Mouse (Mus musculus): Measurements from ENCODE around the gene Dpep3. TPM values are rescaled to one million over a fixed set of nuclear protein-coding genes. Genes with fewer than 3 reads are reported as not detected.

Dpep3 gene
- polyA plus RNA-seq, 1 experiment: not detected

- Histone ChIP-seq H3K27ac (ENCODE audit: insufficient read depth, low read length) (no peak overlapping the region), H3K4me3 (ENCODE audit: insufficient read depth, low read length) (peak overlapping the region; percentile 57; the same call in 1 of the 2 replicates), H3K4me1 (ENCODE audit: control insufficient read depth, insufficient read depth, low read length) (no peaks in the 10 kb centered on the region; the same call in 1 of the 2 replicates)
- TF ChIP-seq POLR2A (IDR thresholded peaks at IDR 0.05; ENCODE audit: extremely low read depth, insufficient read depth, low read length): no peak
- no peak for TF ChIP-seq CTCF (IDR thresholded peaks at IDR 0.05; ENCODE audit: extremely low read depth, insufficient read depth, low read length)
These were observed 14.5 kb downstream of the Dpep3 start for GRCm38 (mm10) chr8:105964506-105965265.

- Histone ChIP-seq H3K4me3 (ENCODE audit: insufficient read depth, low read length) (no peak overlapping the region), H3K4me1 (ENCODE audit: control insufficient read depth, insufficient read depth, low read length) (no peaks in the 10 kb centered on the region; the same call in 1 of the 2 replicates), H3K27ac (ENCODE audit: insufficient read depth, low read length) (no peak overlapping the region)
- no peak for TF ChIP-seq POLR2A (IDR thresholded peaks at IDR 0.05; ENCODE audit: extremely low read depth, insufficient read depth, low read length)
These were observed 17.7 kb downstream of the Dpep3 start for GRCm38 (mm10) chr8:105961536-105961935.

GRCm38 (mm10) chr8:105961101-105961500 lies 18.1 kb downstream of the Dpep3 start:
- Histone ChIP-seq H3K27ac (ENCODE audit: insufficient read depth, low read length) (no peak overlapping the region), H3K4me1 (ENCODE audit: control insufficient read depth, insufficient read depth, low read length) (no peaks in the 10 kb centered on the region; the same call in 1 of the 2 replicates), H3K4me3 (ENCODE audit: insufficient read depth, low read length) (no peak overlapping the region)
- TF ChIP-seq POLR2A (IDR thresholded peaks at IDR 0.05; ENCODE audit: extremely low read depth, insufficient read depth, low read length) (no peak), CTCF (IDR thresholded peaks at IDR 0.05; ENCODE audit: extremely low read depth, insufficient read depth, low read length) (no peak)

- Histone ChIP-seq H3K4me1 (ENCODE audit: control insufficient read depth, insufficient read depth, low read length) (no peaks in the 10 kb centered on the region), H3K4me3 (ENCODE audit: insufficient read depth, low read length) (no peak overlapping the region), H3K27ac (ENCODE audit: insufficient read depth, low read length) (no peak overlapping the region)
- TF ChIP-seq CTCF (IDR thresholded peaks at IDR 0.05; ENCODE audit: extremely low read depth, insufficient read depth, low read length): no peak
- TF ChIP-seq POLR2A (IDR thresholded peaks at IDR 0.05; ENCODE audit: extremely low read depth, insufficient read depth, low read length): no peak
These were observed 19.9 kb downstream of the Dpep3 start for GRCm38 (mm10) chr8:105959350-105959749.

- Histone ChIP-seq H3K4me1 (ENCODE audit: control insufficient read depth, insufficient read depth, low read length) (no peaks in the 10 kb centered on the region), H3K4me3 (ENCODE audit: insufficient read depth, low read length) (no peak overlapping the region), H3K27ac (ENCODE audit: insufficient read depth, low read length) (no peak overlapping the region)
- TF ChIP-seq POLR2A (IDR thresholded peaks at IDR 0.05; ENCODE audit: extremely low read depth, insufficient read depth, low read length): no peak
- TF ChIP-seq CTCF (IDR thresholded peaks at IDR 0.05; ENCODE audit: extremely low read depth, insufficient read depth, low read length): no peak
These were observed 21.4 kb downstream of the Dpep3 start for GRCm38 (mm10) chr8:105957813-105958212.

GRCm38 (mm10) chr8:105956556-105956955 lies 22.7 kb downstream of the Dpep3 start:
- no peak overlapping the region for H3K27ac ChIP-seq (ENCODE audit: insufficient read depth, low read length)
- H3K4me1 ChIP-seq (ENCODE audit: control insufficient read depth, insufficient read depth, low read length): no peaks in the 10 kb centered on the region
- TF ChIP-seq POLR2A (IDR thresholded peaks at IDR 0.05; ENCODE audit: extremely low read depth, insufficient read depth, low read length) (no peak), CTCF (IDR thresholded peaks at IDR 0.05; ENCODE audit: extremely low read depth, insufficient read depth, low read length) (no peak)
- no peak overlapping the region for H3K4me3 ChIP-seq (ENCODE audit: insufficient read depth, low read length)

- peaks cover 2% of the 10 kb centered on the region; the same call in 1 of the 2 replicates for H3K4me1 ChIP-seq (ENCODE audit: control insufficient read depth, insufficient read depth, low read length)
- H3K4me3 ChIP-seq (ENCODE audit: insufficient read depth, low read length): no peak overlapping the region
- TF ChIP-seq POLR2A (IDR thresholded peaks at IDR 0.05; ENCODE audit: extremely low read depth, insufficient read depth, low read length) (no peak), CTCF (IDR thresholded peaks at IDR 0.05; ENCODE audit: extremely low read depth, insufficient read depth, low read length) (no peak)
- peak overlapping the region; percentile 18; the same call in 1 of the 2 replicates for H3K27ac ChIP-seq (ENCODE audit: insufficient read depth, low read length)
These were observed 28.1 kb downstream of the Dpep3 start for GRCm38 (mm10) chr8:105951057-105951659.

- Histone ChIP-seq H3K27ac (ENCODE audit: insufficient read depth, low read length) (no peak overlapping the region), H3K4me3 (ENCODE audit: insufficient read depth, low read length) (no peak overlapping the region), H3K4me1 (ENCODE audit: control insufficient read depth, insufficient read depth, low read length) (peaks cover 2% of the 10 kb centered on the region; the same call in 1 of the 2 replicates)
- no peak for TF ChIP-seq POLR2A (IDR thresholded peaks at IDR 0.05; ENCODE audit: extremely low read depth, insufficient read depth, low read length)
- TF ChIP-seq CTCF (IDR thresholded peaks at IDR 0.05; ENCODE audit: extremely low read depth, insufficient read depth, low read length): no peak
These were observed 29.9 kb downstream of the Dpep3 start for GRCm38 (mm10) chr8:105949350-105949749.

- H3K4me3 ChIP-seq (ENCODE audit: insufficient read depth, low read length): no peak within 1 kb of the TSS
- no peaks in the 10 kb centered on the region for H3K4me1 ChIP-seq (ENCODE audit: control insufficient read depth, insufficient read depth, low read length)
- H3K27ac ChIP-seq (ENCODE audit: insufficient read depth, low read length): peak within 1 kb of the TSS; percentile 76
- TF ChIP-seq CTCF (IDR thresholded peaks at IDR 0.05; ENCODE audit: extremely low read depth, insufficient read depth, low read length) (no peak), POLR2A (IDR thresholded peaks at IDR 0.05; ENCODE audit: extremely low read depth, insufficient read depth, low read length) (peak; percentile 66; the same call in 1 of the 2 replicates)
These were observed 35.9 kb downstream of the Dpep3 start, which contains the start of gene Lcat for GRCm38 (mm10) chr8:105943321-105943739. Lcat (minus strand) TSS chr8:105943382.

- TF ChIP-seq POLR2A (IDR thresholded peaks at IDR 0.05; ENCODE audit: extremely low read depth, insufficient read depth, low read length): no peak
- H3K27ac ChIP-seq (ENCODE audit: insufficient read depth, low read length): no peak overlapping the region
- no peak overlapping the region for H3K4me3 ChIP-seq (ENCODE audit: insufficient read depth, low read length)
- no peaks in the 10 kb centered on the region for H3K4me1 ChIP-seq (ENCODE audit: control insufficient read depth, insufficient read depth, low read length)
These were observed 36.7 kb downstream of the Dpep3 start for GRCm38 (mm10) chr8:105942542-105942941.
